Mouse (Mus musculus): ENCODE results near the gene Fam198a.
"Not testable (repeated sequence)": the region's sequence is repeated elsewhere in the genome, so short reads cannot be mapped to it uniquely, and the experiment has no call there.

The Fam198a gene

DNA sequence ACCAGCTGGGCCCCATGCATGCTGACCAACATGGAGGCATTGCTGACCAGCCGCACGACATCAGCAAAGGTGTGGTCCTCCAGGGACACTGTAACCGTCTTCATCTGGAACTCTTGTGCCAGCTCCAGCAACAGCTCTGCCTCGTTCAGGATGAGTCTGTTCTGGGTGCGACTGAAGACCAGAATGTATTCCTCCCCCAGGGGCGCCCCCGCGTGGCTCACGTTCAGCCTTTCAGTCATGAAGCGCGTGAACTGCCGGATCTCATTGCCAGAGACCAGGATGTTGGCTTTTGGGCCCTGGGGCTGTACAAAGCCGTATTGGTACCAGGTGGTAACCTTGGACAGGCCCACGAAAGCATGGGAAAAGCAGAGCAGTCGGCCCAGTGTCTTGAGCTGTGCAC is 31.9 kb downstream of the Fam198a start:
- DNase-seq, result no peak

DNA sequence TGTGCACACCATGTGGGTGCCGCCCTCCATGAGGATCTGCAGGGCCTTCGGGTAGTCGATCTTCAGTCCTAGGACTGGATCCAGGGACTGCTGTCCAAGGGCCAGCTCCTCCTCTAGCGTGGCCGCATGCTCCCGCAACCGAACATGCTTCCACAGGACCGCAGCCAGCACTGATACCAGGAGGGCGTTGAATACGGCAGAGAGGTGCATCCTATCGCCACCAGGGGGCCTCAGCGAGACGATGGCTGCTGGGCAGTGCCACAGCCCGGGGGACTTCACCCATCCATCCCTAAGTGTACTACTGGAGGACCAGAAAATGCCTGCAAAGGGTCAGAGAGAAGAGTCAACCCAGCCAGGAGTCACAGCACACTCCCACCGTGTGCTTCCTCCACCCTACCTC is 32.7 kb downstream of the Fam198a start:
- peak; percentile 62 to 92 for DNase-seq

DNA sequence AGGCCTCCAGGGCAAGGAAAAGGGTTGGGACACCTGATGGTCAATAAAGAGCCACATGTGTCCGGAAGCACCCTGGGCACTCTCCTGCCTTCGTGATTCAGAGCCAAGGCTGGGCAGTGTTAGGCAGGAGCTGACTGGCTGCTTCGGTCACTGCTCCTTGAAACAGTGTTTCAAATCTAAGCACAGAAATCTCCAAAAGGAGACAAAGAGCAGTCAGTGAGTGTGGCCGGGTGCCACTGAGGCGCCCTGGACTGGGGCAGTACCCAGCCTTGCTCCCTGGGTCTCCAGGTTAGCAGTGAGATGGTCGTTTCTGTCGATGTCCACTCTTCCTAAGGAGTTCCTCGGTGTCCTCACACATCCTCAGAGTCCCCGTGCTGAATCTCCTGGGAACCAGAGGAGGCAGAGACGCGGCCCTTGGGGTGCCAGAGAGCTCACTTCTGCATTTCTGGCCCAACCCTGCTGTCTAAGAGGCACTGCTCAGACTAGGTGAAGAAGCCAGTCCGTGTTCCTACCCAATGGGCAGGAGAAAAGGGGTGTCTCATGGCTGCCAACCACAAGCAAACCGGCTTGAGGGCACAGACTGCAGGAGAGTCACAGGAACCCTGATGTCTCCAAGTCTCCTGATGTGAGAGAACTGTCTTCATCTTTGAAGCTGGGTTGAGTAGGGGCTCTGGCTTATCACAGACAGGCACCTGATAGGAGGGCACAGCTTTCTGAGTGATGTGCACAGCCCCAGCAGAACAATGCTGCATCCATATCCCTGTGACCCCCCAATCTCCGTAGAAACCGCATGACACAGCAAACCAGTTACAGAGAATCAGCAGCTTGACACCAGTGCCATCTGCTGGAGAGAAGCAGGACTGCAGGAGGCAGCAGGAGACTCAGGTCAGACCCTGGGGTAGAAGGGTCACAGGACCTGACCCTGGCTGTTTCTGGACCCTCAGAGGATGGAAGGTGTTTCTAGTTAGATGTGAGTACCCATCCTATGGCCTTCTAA is 34.0 kb downstream of the Fam198a start:
- DNase-seq, result peak; percentile 56 to 84

DNA sequence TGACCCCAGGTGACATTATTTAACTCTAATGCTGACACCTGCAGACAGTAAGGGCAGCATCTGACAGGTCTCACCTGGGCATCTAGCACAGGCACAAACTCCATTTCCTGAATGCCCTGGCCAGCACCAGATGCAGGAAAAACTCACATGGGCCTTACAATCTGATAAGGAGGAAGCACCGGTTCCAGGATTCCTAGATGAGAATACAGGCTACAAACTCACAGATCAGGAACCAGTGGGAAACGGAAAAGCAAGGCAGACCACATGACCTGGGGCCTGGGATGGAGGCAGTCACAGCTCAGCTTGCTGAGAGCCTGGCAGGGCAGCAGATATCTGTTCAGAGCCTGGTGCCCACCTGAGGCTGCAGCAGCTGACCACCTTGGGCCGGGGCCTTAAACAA is 38.1 kb downstream of the Fam198a start:
- no peak for DNase-seq

DNA sequence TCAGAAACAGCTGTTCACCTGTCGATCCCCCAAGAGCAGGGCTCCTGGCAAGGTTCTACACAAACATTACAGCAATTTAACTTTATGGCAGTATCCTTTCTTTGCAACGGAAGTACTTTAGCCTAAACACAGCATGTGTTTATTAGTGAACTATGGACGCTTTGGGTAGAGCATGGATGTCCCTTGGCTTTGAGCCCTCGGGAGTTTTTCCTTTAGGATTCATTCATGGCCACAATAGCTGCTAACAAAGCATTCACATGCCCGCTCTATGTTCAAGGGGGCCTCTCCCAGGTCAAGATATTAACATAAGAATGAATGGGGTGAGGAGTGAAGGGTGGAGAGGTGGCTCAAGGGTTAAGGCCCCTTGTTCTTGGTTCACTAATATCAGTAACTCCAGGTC is 38.7 kb downstream of the Fam198a start:
- DNase-seq, result no peak

GRCm38 (mm10) chr9:121991041-121991440 is 40.3 kb downstream of the Fam198a start:
- DNase-seq, result no peak

GRCm38 (mm10) chr9:121993047-121993446 is 42.3 kb downstream of the Fam198a start:
- no peak for DNase-seq

GRCm38 (mm10) chr9:121995077-121995476 is 44.3 kb downstream of the Fam198a start:
- no peak for DNase-seq

DNA sequence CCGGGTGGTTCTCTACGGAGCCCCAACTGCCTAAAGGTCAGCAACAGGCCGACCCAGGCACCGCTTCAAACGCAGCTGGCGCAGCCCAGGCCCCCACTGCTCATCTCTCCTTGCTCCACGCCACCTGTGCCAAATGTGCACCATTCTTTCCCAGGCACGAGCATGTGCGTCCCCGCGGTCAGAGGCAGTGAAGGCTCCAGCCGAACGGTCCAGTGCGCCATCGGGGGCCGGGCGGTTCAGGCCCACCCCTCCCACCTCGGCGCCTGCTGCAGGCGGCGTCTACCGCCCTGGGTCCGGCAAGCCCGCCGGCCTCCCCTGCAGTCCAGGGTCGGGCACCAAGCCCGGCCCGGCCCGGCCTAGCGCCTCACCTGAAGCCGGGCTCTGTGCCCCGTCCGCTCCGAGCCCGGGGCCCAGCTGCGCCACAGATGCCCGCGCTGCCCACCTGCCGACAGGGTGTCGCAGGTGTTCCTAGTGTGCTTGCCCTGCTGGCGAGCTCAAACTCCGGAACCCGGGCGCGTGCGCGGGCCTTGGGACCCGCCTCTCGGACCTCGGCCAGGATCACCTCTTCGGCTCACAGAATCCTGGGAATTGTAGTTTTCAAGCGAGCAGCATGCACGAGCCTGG is 44.8 kb downstream of the Fam198a start:
- DNase-seq, result peak; percentile 93 to 95

DNA sequence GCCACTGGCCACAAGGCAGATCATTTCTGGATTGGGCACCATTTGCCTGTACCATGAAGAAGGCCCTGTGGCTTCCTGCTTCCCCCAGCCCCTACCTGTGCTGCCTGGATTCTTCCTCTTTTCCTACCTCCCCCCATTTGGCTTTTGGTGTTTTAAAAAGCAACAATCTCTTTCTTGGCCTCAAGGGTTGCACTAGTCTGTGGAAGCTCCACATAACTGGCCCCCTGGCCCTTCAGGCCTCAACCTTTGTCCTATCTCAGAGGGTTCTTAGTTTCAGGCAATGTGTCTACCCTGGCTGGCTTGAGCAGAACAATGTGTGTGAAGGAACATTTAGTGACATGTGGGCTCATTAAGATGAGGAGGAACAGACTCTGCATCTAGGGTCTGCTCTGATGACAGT is 46.2 kb downstream of the Fam198a start, which contains the start of gene Pomgnt2:
Gene Pomgnt2, minus strand, starts transcription at position 101 of the 400 bp plus-strand sequence.
- no peak for DNase-seq

GRCm38 (mm10) chr9:121997978-121998377 is 47.2 kb downstream of the Fam198a start:
- DNase-seq, result no peak

DNA sequence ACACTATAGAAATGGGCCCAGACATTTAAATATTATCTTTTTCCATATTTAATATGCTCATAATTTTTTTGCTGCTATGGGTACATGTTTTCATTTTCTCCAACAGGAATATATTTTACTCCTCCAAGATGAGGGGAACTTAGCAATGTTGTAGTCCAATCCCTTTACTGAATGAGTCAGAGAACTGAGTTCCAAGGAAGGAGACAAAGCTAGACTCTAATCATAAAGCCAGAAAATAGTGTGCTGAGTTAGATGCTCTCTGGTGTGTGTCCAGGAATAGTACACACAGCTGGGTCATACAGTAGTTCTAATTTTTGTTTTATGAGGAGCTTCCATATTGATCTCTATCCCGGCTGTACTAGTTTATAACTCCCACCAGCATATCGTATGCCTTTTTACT is 55.4 kb downstream of the Fam198a start:
- no peak for DNase-seq

DNA sequence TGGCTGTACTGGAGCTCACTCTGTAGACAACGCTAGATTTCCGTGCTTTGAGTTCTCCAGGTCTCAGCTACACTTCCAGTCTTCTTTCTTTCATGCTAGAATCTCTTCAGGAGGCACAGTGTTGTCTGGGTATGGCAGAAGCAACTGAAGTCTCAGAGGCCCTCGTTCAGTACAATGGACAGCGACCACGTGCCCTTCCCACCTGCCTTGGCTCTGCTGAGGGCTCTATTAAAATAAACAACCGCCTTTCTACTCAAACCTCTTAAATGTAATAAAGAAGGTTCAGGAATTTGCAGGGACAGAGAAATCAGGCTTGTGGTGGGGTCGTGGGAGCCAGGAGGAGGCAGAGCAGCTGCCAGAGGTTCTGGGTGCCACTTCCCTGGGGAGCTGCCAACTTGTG is 55.8 kb downstream of the Fam198a start:
- DNase-seq, result peak in 1 of 2 experiments; percentile 80

GRCm38 (mm10) chr9:122008876-122009275 is 58.1 kb downstream of the Fam198a start:
- no peak for DNase-seq

DNA sequence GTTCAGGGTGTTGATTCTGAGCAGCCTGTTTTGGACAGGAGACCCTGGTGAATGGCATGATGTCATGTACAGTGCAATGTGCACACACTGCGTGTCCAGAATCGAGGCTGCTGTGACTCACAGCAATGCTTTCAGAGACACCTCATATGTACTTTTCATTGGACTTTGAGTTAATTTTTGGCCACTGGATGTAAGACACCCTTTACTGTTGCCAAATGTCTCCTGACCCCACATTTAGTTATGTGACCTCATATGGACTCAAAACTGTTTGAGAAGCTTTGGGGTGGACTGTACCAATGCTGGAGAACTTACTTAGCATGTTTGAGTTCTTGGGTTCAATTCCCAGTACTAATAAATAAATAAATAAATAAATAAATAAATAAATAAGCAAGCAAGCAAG is 60.0 kb downstream of the Fam198a start:
- no peak for DNase-seq

DNA sequence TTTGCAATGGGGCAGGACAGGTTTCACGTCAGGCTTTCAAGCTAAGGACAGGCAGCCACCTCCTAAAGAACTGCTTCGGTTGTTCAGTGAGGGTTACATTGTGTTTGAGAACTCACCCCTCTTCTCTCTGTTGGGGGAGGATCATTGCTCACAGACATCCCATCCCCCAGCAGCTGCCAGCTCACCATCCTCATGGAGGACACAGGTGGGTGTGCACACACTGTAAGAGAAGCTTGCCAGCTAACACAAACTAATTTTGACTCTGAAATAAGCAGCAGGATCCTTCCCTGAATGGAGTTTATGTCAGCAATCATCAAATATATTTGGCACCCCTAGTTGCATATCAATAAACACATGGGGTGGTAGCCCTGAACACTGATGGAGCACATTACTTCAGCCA is 62.0 kb downstream of the Fam198a start:
- no peak for DNase-seq

- DNase-seq, result peak in 1 of 2 experiments; percentile 42
Observed at GRCm38 (mm10) chr9:122013629-122014028, 62.8 kb downstream of the Fam198a start.

DNA sequence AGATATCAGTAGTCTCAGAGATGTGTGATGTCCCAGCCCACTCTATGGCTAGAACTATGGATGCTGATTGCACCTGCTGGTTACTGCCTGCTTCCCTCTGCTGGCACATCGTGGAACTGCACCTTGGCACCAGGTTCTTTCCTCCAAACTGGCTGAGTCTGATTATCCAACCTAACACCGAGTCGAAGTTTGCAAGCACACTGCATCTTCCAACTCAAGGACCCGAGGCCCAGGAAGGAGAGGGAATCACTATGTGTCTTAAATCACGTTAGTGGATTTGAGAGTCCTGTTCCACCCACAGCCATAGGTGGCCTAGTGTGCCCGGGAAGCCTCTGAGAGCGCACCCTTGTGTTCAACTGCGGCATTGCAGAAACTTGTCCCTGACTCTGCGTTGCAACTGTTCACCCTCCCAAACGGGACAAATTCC is 63.5 kb downstream of the Fam198a start:
- DNase-seq, result peak; percentile 73 to 92

GRCm38 (mm10) chr9:122018079-122018478 is 67.3 kb downstream of the Fam198a start:
- no peak for DNase-seq

DNA sequence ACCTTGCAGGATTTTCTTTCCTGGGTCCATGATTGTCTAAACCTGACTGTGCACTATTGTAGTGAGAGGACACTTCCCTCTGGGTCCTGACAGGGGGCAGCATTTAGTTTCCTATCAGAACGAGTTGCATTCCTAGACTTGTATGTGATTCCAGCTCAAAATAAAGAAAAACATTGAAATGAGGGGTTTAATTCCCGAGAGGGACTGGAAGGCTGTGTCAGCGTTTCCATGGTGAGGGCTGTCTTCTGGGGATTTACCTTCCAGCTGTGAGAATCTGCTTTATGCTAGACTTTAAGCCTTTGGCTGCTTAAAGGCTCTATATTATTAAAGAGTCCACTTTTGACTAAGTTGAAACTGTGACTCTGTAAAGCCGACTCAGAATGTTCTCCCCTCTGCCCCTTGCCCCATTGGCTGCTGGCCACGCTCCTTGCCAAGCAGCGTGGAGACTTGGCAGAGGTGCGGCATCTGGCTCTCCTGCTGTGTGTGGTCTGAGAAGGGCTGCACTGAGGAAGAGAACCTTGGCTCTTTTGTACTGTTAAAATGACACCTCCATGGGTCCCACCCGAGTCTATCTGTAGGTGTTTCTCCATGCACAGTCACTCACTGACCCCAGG is 68.1 kb downstream of the Fam198a start:
- DNase-seq, result peak; percentile 84 to 87

GRCm38 (mm10) chr9:122020321-122020720 is 69.5 kb downstream of the Fam198a start:
- DNase-seq, result no peak

GRCm38 (mm10) chr9:122021171-122021570 is 70.4 kb downstream of the Fam198a start:
- DNase-seq, result not testable (repeated sequence)

GRCm38 (mm10) chr9:122021581-122021980 is 70.8 kb downstream of the Fam198a start:
- DNase-seq, result no peak
